Mouse (Mus musculus): ENCODE measurements at regions not wholly inside any gene's neighbourhood (a gene's known extent, or its start where the extent isn't known, plus 50 kb on each side); places are given as distances from the start of the nearest gene placed in this dataset.

DNA sequence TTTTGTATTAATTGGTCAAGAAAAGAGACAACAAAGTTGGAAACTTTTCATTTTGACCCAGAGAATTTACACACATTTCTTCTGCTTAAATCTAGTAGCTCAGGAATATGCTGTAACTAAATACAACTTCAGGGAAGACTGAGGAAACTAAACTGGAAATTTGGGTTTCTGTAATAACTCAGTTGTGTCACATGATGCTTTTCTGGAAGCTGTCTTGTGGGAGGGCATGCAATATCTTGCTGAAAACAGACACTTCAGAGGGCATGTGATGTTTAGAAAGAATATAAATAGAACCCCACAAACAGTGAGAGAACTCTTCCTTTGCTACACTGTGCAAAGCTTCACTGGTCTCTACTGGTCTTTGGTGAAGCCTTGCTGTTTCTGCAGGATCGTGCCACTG lies 680.9 kb upstream of the Cited2 start:
- DNase-seq = no peak
- intact Hi-C loops (cut with DNase I) = no loop called here

DNA sequence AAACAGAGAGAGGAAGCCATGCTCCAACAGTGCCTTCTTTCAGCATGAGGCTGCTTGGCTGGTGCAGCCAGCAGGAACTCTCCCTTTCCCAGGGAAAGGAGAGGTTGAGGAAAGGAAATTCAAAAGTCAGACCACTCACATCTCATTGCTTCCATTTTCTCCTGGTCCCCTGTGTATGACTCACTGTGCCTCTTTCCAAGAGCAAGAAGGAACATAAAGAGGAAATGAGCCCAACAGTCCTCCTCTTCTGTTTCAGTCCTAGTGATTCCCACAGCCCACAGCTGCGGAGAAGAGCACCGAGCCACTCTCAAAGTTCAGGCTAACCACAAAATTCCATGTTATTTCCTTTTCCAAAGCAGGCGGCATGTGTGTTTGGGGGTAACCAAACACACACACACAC lies 680.0 kb upstream of the Cited2 start:
- no peak for DNase-seq
- intact Hi-C loops (cut with DNase I) = no loop called here

DNA sequence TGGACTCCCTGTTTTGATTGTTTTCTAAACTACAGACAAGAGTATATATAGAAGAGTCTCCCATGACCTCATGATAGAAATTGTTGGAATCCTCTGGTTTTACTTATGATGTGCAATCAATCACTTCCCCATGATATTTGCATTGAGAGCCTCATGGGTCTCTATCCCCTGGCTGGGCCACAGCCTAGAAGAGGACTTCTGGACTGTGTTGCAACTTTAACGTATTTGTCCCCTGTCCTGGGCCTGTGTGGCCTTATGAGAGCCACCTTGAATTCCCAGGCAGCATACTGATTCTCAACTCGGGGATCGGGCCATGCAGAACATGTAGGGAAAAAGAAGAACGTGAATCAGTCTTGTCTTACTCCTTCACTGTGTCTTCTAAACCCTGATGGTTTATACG lies 676.3 kb upstream of the Cited2 start:
- DNase-seq = no peak

DNA sequence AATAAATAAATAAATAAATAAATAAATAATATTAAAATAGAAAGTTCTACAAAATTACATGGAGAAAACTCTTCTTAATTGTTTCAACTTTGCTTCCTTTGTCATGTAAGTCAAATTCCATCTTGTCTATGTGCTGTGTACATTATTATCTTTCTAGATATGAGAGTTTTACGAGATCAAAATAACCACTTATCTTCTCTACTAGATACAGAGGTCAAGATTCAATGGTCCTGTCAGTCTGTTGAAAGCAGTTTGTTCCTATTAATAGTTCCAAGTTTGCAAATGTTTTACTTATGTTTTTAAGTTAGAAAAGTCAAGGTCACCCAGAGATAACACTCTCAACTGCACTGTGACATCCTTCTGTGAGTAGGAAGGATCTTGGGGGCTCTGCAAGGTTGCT lies 650.1 kb upstream of the Cited2 start:
- DNase-seq = no peak
- intact Hi-C loops (cut with DNase I) = loop anchor here (10.0 kb wide), 1 partner anchor 652 kb away; the partner anchor contains the start of gene Cited2

More for the DNA sequence above, 676.3 kb upstream of the Cited2 start:
- intact Hi-C loops (cut with DNase I) = no loop called here

DNA sequence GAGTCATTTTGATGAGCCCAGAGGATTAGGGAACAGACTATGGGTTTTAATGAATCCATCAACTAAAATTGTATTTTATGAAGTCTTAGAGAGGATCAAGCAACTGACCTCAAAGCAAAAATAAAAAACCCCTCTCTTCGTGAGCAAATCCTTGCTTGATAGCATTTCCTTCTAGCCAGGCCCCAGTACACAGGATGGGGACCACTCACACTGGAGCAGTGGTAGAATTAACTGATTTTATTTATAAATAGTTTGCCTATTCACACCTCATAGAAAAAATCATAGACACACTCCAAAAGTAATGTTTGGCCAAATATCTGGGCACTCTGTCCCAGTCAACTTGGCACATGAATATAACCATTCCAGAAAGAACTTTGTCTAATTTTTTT lies 649.0 kb upstream of the Cited2 start:
- DNase-seq = no peak
- intact Hi-C loops (cut with DNase I) = loop anchor here (10.0 kb wide), 1 partner anchor 651 kb away; the partner anchor contains the start of gene Cited2

DNA sequence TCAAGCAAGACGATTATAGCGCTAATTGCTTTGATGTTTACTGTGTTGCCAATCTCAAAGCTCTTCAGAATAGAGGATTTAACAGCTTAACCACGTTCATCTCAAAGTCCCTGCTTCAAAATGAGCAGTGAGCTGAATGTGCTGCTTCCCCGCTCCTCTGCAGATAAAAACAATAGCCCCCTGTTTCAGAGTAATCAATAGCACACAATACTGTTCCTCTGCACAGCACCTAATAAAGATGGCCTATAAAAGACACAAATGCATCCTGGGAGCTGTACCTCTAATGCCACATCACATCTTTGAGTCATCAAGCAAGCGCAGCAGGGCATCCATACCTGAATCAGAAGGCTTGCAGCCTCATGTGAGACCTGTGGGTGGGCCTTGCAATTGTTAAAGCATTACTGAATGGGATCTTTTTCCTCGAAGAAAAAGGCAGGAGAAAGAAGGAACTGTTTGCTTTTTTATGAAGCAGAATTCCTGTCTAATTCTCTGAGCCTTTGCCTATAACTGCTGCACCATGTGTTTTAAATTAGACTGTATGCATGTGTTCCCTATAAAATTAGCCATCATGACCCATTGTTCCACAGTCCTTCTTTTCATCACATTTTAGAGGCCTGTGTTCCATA lies 648.5 kb upstream of the Cited2 start:
- no peak for DNase-seq
- intact Hi-C loops (cut with DNase I) = loop anchor here (10.0 kb wide), 1 partner anchor 650 kb away; the partner anchor contains the start of gene Cited2

DNA sequence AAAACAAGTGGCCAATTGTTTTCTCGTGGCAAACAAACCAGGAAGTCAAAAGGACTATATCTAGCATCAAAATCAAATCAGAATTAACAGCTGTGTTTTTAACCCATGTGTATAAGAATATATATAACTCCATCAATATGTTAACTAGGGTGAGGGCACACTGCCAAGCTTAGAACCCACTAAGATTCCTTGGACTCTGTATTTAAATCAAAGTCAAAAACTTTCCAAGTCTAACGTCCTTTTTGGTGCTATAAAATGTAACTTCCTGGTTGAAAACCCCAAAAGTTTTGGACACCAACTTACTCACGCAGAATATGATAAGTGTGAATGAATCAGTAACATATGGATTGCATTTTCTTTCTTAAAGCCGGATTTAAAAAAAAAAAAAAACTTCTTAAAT lies 647.9 kb upstream of the Cited2 start:
- DNase-seq = no peak
- intact Hi-C loops (cut with DNase I) = loop anchor here (10.0 kb wide), 1 partner anchor 650 kb away; the partner anchor contains the start of gene Cited2

DNA sequence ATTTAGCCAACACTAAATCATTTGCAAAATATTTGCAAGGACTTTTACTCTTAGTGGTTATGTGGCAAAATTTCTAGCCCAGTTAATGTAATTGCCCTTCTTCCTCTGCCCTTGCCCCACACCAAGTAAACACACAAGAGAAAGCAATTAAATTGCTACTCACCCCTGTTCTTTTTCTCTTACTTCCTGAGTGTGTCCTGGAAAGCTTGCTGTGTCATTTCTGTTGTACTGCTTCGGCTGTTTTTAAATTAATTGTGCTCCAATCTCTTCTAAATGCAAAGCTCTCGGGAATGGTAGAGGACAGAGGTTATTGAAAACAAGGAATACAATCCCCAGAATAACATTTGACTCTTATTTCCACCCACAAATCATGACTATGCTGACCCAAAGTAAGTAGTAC lies 647.4 kb upstream of the Cited2 start:
- no peak for DNase-seq
- intact Hi-C loops (cut with DNase I) = loop anchor here (10.0 kb wide), 1 partner anchor 649 kb away; the partner anchor contains the start of gene Cited2

DNA sequence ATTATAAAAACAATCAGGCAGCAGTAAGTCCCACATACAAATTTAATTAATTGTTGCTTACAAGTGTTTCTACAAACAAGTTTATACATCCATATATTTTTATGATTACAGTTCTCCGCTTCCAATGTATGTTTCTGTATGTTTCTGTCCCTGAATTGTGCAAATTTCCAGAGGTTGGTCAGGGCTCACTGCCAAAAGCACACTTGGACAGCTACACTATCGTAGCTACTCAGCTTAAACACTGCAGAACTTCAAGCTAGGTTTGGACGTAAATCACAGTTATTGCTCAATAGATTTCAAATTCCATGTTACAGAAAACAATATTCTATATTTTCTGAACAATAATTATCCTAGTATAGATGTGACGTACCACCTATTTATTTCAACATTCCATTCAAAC lies 646.8 kb upstream of the Cited2 start:
- intact Hi-C loops (cut with DNase I) = loop anchor here (10.0 kb wide), 1 partner anchor 649 kb away; the partner anchor contains the start of gene Cited2
- no peak for DNase-seq

DNA sequence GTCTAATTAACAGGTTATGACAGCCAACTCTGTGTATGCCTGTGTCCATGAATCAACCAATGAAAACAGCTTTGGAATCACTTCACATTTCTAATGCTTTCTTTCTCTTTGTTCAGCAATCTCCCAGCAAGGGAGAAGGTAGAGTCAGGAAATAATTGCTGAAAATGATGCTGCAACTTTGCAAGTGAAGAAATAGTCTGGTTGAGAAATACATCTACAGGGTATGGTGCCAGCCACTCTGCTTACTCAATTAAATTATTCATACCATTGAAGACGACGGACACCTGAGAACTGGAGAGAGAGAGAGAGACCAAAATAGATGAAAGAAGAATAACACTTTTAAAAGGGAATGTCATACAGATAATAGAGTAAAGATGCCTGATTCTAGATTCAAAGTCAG lies 645.4 kb upstream of the Cited2 start:
- intact Hi-C loops (cut with DNase I) = loop anchor here (10.0 kb wide), 1 partner anchor 647 kb away; the partner anchor contains the start of gene Cited2
- DNase-seq = no peak

DNA sequence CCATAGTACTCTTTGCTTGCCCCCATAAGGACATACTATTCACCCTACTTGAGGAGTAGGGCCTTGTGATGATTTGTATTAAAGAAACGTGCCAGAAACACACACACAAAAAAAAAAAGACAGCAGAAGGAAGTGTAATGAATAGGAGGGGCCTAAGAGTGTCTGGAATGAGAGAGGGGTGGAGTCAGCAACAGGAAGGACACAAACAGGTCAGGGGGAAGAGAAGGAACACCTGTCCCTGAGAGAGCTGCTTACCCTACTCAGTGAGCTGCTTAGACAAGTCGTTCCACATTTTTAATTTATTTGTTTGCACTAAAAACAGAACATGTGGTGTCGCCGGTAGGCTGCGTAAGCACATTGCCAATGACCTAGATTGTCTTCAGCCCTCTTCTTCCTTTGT lies 642.2 kb upstream of the Cited2 start:
- intact Hi-C loops (cut with DNase I) = no loop called here
- DNase-seq = no peak

DNA sequence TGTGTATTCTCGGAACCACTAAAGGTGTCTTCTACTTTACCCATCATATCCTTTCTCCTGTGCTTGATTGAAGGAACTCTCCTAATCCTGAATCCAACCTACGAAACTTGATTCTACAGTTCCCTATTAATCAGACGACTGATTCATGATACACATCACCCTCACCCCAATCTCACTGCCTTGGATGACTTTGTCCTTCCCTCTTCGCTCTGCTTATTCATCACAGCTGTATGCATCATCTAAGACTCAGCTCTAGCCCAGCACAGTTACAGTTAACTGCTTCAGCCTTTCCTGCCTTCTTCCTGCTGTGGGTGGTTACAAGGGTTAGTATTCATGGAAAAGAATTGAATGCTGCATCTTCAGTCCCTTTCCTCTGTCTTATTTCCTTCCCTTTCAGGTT lies 640.1 kb upstream of the Cited2 start:
- intact Hi-C loops (cut with DNase I) = no loop called here
- DNase-seq = no peak

DNA sequence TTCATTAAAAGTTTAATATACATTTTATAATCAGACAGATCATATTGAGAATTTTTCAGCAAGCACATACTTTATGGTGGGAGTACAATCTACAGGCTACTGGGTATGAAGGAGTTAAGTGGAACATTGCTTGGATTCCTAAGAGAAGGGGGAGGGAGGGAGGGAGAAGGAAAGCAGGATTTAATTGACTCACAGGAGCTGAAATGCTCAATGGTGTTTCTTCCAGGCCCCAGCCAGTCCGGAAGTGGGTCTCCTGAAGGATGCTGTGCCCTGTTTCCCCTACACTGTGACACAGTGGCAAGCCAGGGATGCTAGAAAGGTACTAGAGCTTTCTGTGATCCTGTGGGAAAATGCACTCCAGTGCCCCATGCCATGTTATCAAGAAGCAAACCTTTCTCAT lies 621.0 kb upstream of the Cited2 start:
- intact Hi-C loops (cut with DNase I) = no loop called here
- DNase-seq = no peak

DNA sequence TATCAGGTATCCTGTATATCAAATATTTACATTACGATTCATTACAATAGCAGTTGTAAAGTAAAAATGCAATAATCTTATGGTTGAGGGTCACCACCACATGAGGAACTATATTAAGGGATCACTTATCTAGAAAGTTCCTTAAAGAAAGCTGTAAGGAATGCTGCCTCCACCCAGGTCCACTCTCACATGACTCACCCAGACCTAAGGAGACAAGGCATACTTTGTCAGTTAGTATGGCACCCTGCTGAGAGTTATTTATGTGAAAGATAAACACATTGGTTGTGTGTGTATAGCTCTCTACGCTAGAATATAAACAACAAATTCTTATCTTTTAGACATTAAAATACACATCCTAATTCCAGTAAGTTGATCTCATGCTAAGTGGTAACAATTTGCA lies 619.6 kb upstream of the Cited2 start:
- intact Hi-C loops (cut with DNase I) = no loop called here
- no peak for DNase-seq

DNA sequence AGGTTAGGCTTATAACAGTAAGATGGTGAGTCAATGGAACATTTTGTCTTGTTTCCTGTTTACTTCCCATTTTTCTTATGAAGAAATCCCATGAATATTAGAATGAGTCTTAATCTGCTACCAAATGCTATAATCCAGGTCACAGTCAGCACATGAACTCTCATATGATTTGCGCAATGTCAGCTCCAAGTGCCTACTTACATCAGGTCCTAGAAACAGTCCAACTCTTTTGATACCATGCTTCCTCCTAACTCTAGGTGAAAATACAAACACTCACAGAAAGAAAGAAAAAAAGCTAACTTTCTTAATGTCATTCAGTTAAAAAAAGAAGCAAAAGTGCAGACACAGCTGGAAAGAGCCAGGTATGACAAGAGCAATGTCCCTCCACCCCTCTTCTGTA lies 616.2 kb upstream of the Cited2 start:
- intact Hi-C loops (cut with DNase I) = no loop called here
- DNase-seq = no peak

DNA sequence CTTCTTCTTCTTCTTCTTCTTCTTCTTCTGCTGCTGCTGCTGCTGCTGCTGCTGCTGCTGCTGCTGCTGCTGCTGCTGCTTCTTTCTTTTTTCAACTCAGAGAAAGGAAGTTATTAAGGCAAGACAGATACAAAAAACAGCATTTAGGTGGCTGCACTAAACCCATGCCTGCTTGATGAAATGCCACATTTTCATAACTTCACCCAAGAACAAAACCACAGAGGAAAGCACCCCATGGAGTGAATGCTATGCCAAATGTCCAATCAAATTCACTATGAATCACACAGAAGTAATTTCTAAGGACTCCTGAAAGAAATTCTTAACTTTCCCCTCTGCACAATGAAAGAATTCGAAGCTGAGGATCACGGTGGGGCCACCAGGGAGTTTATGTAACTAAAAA lies 611.9 kb upstream of the Cited2 start:
- DNase-seq = no peak
- intact Hi-C loops (cut with DNase I) = no loop called here

DNA sequence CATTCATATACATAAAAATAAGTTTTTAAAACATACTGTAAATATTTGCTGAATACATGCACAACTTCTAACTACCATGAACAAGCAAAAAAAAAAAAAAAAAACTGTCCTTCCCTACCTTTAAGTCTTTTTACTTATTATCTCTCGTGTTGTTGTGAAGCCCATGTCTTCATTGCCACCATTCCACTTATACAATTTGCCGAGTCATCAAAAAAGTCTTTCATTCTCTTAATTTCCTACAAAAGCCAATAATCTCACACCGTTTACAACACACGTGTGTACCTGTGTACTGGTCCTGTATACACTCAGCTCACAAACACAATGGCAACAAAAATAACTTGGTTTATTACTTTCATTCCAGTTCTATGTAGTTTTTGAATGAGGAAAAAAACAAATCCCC lies 608.2 kb upstream of the Cited2 start:
- intact Hi-C loops (cut with DNase I) = no loop called here
- DNase-seq = no peak

DNA sequence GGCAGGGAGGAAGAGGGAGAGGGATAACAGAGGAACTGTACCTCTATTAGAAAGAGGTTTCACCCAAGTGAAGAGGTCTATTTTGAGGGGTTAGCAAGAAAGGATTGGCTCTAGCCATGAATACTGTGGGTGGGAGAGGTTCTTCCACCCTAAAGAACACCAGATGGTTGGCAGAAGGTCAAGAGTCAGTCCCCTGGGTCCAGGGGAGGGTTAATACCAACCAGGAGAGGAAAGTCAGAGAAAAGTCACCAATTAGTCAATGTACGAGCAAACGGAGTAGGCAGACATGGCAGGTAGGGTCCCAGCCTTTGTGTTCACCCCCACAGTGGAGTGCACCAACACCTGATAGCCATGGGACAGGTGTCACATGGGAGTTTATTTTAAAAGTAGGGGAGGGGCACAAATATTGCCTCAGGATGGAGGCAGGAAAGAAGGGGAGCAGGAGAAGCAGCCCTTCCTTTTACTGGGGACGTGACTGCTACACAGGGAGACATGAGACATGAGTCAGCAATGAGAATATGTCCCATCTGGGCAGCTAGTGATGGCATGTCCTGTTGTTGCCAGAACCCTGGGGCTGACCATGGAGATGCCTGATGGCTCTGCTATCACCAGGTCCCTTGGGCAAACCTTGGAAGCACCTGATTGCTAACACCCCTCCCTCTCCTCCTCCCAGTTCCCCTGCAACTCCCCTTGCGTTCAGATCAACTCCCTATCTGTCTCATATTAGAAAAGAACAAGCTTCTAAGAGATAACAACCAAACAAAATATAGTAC lies 593.4 kb upstream of the Cited2 start:
- intact Hi-C loops (cut with DNase I) = loop anchor here (5.0 kb wide), 1 partner anchor 593 kb away; the partner anchor contains the start of gene Cited2
- no peak for DNase-seq

DNA sequence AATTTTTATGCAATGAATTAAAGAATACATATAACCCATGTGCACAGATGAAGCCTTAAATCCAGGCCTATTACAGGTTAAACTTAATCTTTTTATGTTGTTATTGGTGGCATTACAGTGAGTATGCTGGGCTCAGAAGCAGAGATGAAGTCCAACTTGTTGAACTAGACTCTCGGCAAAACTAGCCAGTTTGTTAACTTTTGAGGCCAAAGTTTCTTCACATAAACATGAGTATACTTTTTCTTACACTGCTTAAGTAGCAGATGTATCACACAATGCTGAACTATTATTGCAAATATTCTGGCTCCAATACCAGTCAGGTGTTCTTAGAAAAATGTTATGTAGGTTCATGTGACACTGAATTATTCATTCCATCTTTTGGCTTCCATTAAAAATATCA lies 592.4 kb upstream of the Cited2 start:
- intact Hi-C loops (cut with DNase I) = loop anchor here (5.0 kb wide), 1 partner anchor 592 kb away; the partner anchor contains the start of gene Cited2
- no peak for DNase-seq

DNA sequence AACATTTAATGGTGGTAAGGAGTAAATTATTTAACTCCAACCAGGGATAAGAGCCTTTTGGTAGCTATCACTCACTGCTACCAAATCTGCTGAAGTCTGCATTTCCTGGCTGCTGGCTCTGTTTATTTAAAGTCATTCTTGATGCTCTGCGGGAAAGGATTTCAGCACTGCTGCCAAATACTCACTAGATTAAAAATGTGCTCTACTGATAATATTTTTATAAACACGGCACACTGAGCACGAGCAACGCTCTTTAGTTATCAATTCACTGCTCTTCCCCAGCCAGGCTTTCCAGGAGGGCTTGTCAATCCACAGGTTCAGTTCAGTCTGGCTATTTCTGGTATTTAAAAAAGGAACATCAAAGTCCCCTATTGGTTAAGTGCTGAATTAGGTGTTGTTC lies 591.3 kb upstream of the Cited2 start:
- intact Hi-C loops (cut with DNase I) = loop anchor here (5.0 kb wide), 1 partner anchor 591 kb away; the partner anchor contains the start of gene Cited2
- peak; percentile 2 to 5 for DNase-seq

DNA sequence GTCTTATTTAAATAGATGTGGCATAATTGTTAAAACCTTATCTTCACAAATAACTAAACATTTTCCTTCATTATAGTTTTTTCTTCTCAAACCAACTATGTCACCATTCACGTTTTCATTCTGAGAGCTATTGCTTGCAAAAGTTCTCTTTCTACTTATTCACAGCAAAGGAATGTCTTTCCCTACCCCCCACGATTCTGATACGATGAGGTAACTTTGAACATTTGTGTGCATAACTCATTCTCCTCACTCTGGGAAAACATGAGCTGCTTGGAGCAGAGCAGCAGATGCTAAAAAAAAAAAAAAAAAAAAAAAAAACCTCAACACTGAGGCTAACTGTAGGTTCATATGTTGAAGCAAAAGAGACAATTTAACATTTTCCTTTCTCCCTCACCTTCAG lies 547.6 kb upstream of the Cited2 start:
- intact Hi-C loops (cut with DNase I) = no loop called here
- no peak for DNase-seq

DNA sequence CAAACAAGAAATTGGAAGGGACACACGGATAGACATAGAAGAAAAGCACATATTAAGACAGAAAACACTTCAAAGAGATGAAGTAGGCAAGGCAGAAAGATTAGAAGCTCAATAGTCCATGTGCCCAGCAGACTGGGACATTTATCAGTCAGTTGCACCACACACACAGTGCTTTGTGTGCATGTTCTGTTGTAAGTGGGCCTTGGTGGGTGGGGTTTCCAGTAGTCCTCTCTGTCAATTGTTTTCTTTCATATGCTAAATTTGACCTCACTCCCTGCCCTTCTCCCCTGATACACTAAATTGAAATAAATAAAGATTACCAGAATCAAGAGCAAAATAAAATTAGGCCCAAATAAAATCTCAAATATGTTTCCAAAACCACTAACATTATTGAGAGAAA lies 546.0 kb upstream of the Cited2 start:
- no peak for DNase-seq
- intact Hi-C loops (cut with DNase I) = no loop called here
